Mouse (Mus musculus) spleen, postnatal 4 days (tissue): ENCODE data around the gene Dnajb5.

Source experiments
- DNase-seq, 2 experiments: peaks; one replicate each; pipeline ENCODE4 v3.0.0; 2022; ENCODE audit warnings: low spot score in 2 of 2

Gene Dnajb5

GRCm38 (mm10) chr4:42949676-42950051 lies at the start of gene Dnajb5:
Dnajb5 (plus strand) TSS chr4:42949814.
- peak; percentile 89 to 94 for DNase-seq

- no peak for DNase-seq
Observed at GRCm38 (mm10) chr4:42900878-42901277, 48.7 kb upstream of the Dnajb5 start.

GRCm38 (mm10) chr4:42902174-42902573 lies 47.4 kb upstream of the Dnajb5 start:
- DNase-seq = peak; percentile 34 to 76

- DNase-seq = no peak
Observed at GRCm38 (mm10) chr4:42902730-42903129, 46.9 kb upstream of the Dnajb5 start.

- DNase-seq = no peak
Observed at GRCm38 (mm10) chr4:42903942-42904341, 45.7 kb upstream of the Dnajb5 start.

GRCm38 (mm10) chr4:42904523-42904922 lies 45.1 kb upstream of the Dnajb5 start:
- no peak for DNase-seq

- DNase-seq = no peak
Observed at GRCm38 (mm10) chr4:42904966-42905365, 44.6 kb upstream of the Dnajb5 start.

- DNase-seq = no peak
Observed at GRCm38 (mm10) chr4:42913391-42913790, 36.2 kb upstream of the Dnajb5 start.

GRCm38 (mm10) chr4:42915311-42915710 lies 34.3 kb upstream of the Dnajb5 start:
- DNase-seq = no peak

GRCm38 (mm10) chr4:42915966-42916365 lies 33.6 kb upstream of the Dnajb5 start:
- no peak for DNase-seq

- no peak for DNase-seq
Observed at GRCm38 (mm10) chr4:42916617-42917401, 32.8 kb upstream of the Dnajb5 start, which contains the start of gene Phf24. Phf24 (plus strand) TSS chr4:42916660.

- DNase-seq = no peak
Observed at GRCm38 (mm10) chr4:42917402-42917774, 32.2 kb upstream of the Dnajb5 start.

- no peak for DNase-seq
Observed at GRCm38 (mm10) chr4:42920726-42921125, 28.9 kb upstream of the Dnajb5 start.

GRCm38 (mm10) chr4:42921536-42921935 lies 28.1 kb upstream of the Dnajb5 start:
- no peak for DNase-seq

- no peak for DNase-seq
Observed at GRCm38 (mm10) chr4:42922056-42922455, 27.6 kb upstream of the Dnajb5 start.

- DNase-seq = no peak
Observed at GRCm38 (mm10) chr4:42922461-42922860, 27.2 kb upstream of the Dnajb5 start.

GRCm38 (mm10) chr4:42924095-42924710 lies 25.4 kb upstream of the Dnajb5 start:
- no peak for DNase-seq

GRCm38 (mm10) chr4:42928209-42928608 lies 21.4 kb upstream of the Dnajb5 start:
- no peak for DNase-seq

GRCm38 (mm10) chr4:42928952-42929351 lies 20.7 kb upstream of the Dnajb5 start:
- DNase-seq = no peak

- no peak for DNase-seq
Observed at GRCm38 (mm10) chr4:42932229-42932969, 17.2 kb upstream of the Dnajb5 start.

- DNase-seq = peak in 1 of 2 experiments; percentile 65
Observed at GRCm38 (mm10) chr4:42933630-42934029, 16.0 kb upstream of the Dnajb5 start.

- no peak for DNase-seq
Observed at GRCm38 (mm10) chr4:42941396-42941795, 8.2 kb upstream of the Dnajb5 start.

- DNase-seq = no peak
Observed at GRCm38 (mm10) chr4:42943341-42943740, 6.3 kb upstream of the Dnajb5 start.
